Mouse (Mus musculus) erythroblast, embryonic 14.5 days (primary cell): Measurements from ENCODE around the gene Cul7. TPM values are rescaled to one million over a fixed set of nuclear protein-coding genes. Genes with fewer than 3 reads are reported as not detected.
A peak's percentile ranks its signal among the peaks of the same experiment; 100 is the strongest.

ENCODE experiments used
- H3K27me3 ChIP-seq: 2 replicates; pipeline ENCODE4 v1.6.1; 2012; ENCODE audit warnings: inconsistent platforms; ENCODE audit not compliant: control insufficient read depth
- H3K36me3 ChIP-seq: 2 replicates; pipeline ENCODE4 v1.6.1; 2012; ENCODE audit warnings: mild to moderate bottlenecking, inconsistent platforms; ENCODE audit not compliant: control insufficient read depth
- H3K4me1 ChIP-seq: 2 replicates; pipeline ENCODE4 v1.6.1; 2012; ENCODE audit warnings: inconsistent platforms; ENCODE audit not compliant: control insufficient read depth
- H3K4me3 ChIP-seq: replicated peaks from 2 replicates; pipeline ENCODE3; 2012; ENCODE audit warnings: moderate library complexity, mild to moderate bottlenecking, inconsistent platforms
- H3K9me3 ChIP-seq: 2 replicates; pipeline ENCODE4 v1.6.1; 2012; ENCODE audit warnings: low read length, inconsistent platforms, mixed read lengths; ENCODE audit not compliant: control insufficient read depth
- GATA1 ChIP-seq: IDR thresholded peaks from 2 replicates; pipeline ENCODE4 v1.6.1; 2012; ENCODE audit warnings: low read length, inconsistent platforms, mixed read lengths
- TAL1 ChIP-seq: IDR thresholded peaks from 3 replicates; pipeline ENCODE4 v1.6.1; 2012; ENCODE audit warnings: low read length, inconsistent platforms, mixed read lengths
- polyA plus RNA-seq: library from polyadenylated mRNA; stranded (reverse); fragments of >175 nt; gene quantifications from 2 replicates; pipeline ENCODE4 v1.2.3, GENCODE M21; 2012

Gene Cul7
- polyA plus RNA-seq, 1 experiment: 1.3 TPM

DNA sequence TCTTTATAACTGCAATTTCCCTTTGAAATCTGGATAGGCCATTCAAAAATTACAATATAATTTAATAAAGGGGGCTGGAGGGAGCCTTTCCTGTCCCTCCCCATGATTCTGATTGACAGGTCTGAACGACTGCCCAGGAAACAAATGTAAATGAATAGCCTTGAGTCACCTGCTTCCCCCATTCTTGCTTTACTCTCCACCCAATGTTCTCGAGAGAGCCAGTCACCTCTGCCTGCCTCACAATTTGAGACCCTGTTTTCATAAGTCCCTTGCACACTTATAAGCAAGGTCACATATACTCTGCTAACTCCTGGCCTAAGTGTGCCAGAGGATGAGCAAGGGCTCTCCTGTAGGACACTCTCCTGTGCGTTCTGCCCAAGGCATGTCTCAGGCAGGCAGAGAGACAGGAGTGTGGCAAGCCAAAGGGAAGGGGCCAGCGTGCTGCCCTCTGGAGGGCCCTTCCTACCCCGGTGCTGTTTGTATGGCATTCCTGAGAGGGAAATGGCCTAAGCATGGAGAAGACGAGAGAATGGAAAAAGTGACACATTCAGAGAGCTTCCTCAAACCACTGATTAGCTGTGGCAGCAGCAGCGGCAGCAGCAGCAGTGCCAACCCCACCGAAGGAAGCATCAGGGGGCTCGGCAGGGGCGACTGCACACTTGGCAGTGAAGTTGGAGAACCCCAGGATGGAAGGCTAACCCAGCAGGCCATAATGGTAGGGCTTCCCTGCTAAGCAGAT is 26.1 kb upstream of the Cul7 start:
- H3K4me3 ChIP-seq: no peak overlapping the region
- H3K4me1 ChIP-seq: no peaks in the 10 kb centered on the region; the same call in 1 of the 2 replicates
- TF ChIP-seq GATA1: no peak
- no peak for TF ChIP-seq TAL1
- no peaks in the 10 kb centered on the region; the same call in 1 of the 2 replicates for H3K9me3 ChIP-seq
- no peaks in the 10 kb centered on the region for H3K36me3 ChIP-seq
- H3K27me3 ChIP-seq: peaks cover 33% of the 10 kb centered on the region

DNA sequence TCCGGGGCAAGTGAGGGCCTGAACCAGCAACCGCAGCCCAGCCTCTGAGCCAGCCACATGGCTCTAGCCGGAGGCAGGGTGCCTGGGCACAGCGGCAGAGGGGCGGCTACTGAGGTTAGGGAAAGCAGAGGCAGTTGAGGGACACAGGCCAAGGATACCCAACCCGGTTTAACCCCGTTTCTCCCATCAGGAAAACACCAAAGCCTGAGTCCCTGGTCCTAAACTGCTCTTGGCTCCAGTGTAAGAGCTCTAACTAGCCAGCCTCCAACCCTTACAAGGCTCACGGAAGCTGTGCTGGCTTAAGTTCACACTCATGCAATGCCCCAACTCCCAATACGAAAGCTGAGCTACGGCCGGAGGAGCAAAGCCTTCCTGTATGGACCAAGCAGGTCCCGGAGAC is 25.5 kb upstream of the Cul7 start:
- H3K4me1 ChIP-seq: no peaks in the 10 kb centered on the region; the same call in 1 of the 2 replicates
- H3K4me3 ChIP-seq: no peak overlapping the region
- no peaks in the 10 kb centered on the region for H3K36me3 ChIP-seq
- H3K27me3 ChIP-seq: peaks cover 39% of the 10 kb centered on the region
- no peaks in the 10 kb centered on the region; the same call in 1 of the 2 replicates for H3K9me3 ChIP-seq
- TF ChIP-seq GATA1 (no peak), TAL1 (no peak)

DNA sequence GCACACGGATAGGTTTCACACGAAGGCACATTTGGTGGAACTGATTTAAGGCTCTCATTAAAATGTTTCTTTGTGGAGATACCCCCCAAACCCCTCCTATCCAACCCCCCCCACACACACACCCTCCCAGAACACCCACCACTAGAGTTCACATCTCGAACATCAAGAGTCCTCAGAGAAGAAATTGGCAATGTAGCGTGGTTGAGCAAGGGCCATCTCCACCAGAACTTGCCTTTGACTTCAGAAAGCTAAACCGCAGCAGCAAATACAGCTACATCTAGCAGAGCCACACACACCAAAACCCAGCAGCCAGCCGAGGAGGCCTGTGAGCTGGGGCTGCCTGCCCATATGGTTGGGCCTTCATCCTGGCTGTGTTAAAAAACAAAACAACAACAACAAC is 22.7 kb upstream of the Cul7 start:
- Histone ChIP-seq H3K27me3 (peaks cover 50% of the 10 kb centered on the region), H3K4me1 (no peaks in the 10 kb centered on the region; the same call in 1 of the 2 replicates), H3K9me3 (no peaks in the 10 kb centered on the region; the same call in 1 of the 2 replicates), H3K36me3 (no peaks in the 10 kb centered on the region; the same call in 1 of the 2 replicates), H3K4me3 (no peak overlapping the region)
- no peak for TF ChIP-seq GATA1

DNA sequence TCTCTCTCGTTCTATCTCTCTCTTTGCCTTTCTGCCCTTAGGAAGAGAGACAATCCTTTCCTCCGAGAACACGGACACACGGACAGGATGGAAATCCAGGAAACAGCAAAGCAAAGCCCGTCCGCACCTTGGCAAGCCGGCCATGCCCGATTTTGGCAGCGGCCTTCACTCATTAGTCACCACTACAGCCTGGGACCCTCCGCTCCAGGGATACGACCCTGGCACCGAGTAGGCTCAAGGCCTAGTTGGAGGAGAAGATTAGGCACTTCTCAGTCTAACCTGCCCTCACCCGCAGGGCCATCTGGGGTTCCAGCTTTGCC is 21.7 kb upstream of the Cul7 start:
- Histone ChIP-seq H3K36me3 (no peaks in the 10 kb centered on the region; the same call in 1 of the 2 replicates), H3K9me3 (no peaks in the 10 kb centered on the region; the same call in 1 of the 2 replicates), H3K4me1 (no peaks in the 10 kb centered on the region; the same call in 1 of the 2 replicates), H3K27me3 (peaks cover 50% of the 10 kb centered on the region), H3K4me3 (peak overlapping the region; percentile 55)
- no peak for TF ChIP-seq TAL1
- no peak for TF ChIP-seq GATA1

DNA sequence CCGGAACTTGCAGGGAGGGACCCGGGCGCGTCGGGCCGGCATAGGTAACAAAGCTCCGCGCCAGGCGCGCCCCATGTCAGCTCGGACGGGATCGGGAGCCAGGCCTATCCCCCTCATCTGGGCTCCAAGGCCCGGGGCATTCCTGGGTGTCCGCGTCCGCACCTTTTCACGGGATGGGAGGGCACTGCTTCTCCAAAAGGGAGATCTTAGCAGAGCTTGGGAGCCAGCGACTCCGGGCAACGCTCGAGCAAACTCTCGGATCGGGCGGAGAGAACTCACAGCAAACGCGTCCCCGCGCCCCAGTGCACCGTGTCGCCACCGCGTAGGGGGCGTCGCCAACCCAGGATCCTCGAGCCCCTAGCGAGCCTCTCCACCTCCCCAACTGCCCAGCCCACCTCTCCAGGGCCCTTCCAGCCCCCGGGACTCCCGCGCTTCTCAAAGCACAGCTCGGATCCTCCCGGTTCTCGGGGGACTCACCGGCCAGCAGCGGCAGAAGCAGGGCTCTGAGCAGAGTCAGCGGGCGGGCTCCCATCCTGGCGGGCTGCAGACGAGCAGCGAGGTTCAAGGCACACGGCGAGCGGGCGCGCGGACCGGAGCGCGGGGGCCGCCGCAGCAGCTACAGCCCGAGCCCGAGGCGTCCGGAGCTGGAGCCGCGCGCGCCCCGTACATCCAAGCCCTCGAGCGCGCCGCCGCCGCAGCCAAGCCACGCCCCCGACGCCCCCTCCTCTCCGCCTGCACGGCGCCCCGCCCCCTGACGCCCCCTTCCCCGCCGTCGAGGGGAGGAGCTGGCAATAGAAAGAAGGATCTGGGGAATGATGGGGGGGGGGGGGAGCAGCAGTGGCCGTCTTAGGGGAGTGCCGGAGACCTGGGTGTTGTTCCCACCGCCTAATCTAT is 21.1 kb upstream of the Cul7 start, which contains the start of gene Ptk7:
Gene Ptk7 (minus strand): TSS at position 714 of the 894 bp plus-strand sequence.
- Histone ChIP-seq H3K4me3 (peak within 1 kb of the TSS; percentile 55), H3K36me3 (no peaks in the 10 kb centered on the region; the same call in 1 of the 2 replicates), H3K4me1 (no peaks in the 10 kb centered on the region; the same call in 1 of the 2 replicates), H3K9me3 (no peaks in the 10 kb centered on the region; the same call in 1 of the 2 replicates), H3K27me3 (peaks cover 48% of the 10 kb centered on the region)
- TF ChIP-seq GATA1 (no peak), TAL1 (no peak)

DNA sequence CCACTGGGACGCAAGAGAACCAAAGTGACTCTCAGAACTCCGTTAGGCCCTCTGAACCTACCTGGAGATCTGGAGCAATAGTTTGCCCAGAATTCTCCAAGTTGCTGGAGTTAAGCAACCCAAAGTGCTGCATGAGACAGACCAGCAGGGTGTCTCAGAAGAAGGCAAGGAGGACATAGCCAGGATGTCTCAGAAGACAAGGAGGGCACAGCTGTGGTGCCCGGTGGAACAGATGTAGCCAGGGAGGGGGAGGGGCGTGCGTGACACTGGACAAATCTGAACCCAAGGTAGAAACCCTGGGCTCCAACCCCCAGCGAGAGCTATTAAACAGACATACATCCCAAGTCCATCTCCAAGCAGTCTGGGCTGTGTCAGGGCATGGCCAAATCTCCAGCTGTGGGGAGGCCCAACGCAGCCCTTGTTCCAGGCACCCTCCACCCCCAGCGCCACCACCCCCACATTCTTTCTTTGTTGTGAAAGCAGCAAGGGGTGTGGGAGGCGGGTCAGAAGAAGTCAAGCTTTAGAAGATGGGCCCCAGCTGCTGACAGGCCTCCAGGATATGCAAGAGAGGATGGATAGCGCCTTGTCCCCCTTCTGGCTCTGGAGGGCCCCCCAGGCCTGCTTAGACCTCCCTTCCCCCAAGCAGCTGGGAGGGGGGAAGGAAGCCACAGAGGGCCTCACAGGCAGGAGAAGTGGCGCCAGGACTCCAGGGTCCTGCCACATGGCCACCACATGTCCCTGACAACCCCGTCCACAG is 20.3 kb upstream of the Cul7 start:
- no peak for TF ChIP-seq GATA1
- TF ChIP-seq TAL1: no peak
- Histone ChIP-seq H3K4me1 (no peaks in the 10 kb centered on the region), H3K27me3 (peaks cover 44% of the 10 kb centered on the region), H3K36me3 (no peaks in the 10 kb centered on the region; the same call in 1 of the 2 replicates), H3K4me3 (no peak overlapping the region), H3K9me3 (no peaks in the 10 kb centered on the region; the same call in 1 of the 2 replicates)

DNA sequence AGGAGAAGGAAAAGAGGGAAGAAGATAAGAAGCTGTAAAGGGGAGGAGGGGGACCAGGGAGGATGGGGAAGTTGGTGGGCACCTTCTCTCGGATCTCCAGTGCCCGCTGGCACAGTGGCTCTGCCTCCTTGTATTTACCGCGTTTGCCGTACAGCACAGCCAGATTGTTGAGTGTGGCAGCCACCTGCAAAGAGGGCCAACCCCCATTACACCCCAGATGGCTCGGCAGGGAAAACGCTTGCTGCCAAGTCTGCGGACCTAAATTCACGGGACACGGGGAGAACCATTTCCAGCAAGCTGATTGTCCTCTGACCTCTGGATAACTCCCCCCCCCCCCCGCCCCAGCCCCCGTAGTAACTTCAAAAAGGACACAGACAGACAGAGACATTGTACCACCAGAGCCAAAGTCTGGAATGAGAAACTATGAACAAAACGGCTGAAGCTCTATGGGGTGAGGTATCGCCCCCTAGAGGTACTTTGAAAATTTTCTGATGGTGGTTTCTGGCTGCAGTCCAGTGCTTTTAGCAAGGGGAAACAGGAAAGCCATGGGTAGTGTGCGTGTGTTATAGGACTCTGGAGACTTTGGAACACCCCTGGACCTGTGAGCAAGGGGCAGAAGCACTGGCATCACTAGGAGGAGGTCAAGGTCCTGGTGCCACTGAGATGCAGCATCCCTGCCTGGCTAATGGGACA is 13.2 kb upstream of the Cul7 start:
- TF ChIP-seq TAL1: no peak
- no peak for TF ChIP-seq GATA1
- Histone ChIP-seq H3K4me1 (peaks cover 2% of the 10 kb centered on the region; the same call in 1 of the 2 replicates), H3K9me3 (no peaks in the 10 kb centered on the region), H3K4me3 (no peak overlapping the region), H3K36me3 (peaks cover 12% of the 10 kb centered on the region), H3K27me3 (no peaks in the 10 kb centered on the region)

DNA sequence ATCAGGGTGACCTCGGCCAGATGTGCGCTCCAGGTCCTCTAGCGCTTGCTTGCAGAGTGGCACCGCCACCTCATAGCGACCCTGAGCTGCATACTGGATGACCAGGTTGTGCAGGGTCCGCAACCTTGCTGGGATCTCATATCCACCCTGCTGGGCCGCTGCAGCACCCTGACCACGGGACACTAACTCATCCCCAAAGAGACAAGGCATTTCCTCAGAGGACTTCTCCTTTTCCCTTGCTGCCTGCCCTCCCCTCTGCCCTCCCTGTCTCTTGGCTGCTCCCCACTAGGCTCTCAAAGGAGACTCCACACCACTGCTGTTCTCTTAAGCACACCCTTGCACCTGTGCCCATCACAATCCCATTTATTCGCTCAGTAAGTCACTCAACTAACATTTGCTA is 10.2 kb upstream of the Cul7 start:
- Histone ChIP-seq H3K9me3 (no peaks in the 10 kb centered on the region), H3K36me3 (peaks cover 13% of the 10 kb centered on the region), H3K4me1 (peaks cover 11% of the 10 kb centered on the region), H3K27me3 (no peaks in the 10 kb centered on the region), H3K4me3 (no peak overlapping the region)
- TF ChIP-seq TAL1 (no peak), GATA1 (no peak)
